Mouse (Mus musculus): ENCODE results near the gene Copa. TPM values are rescaled to one million over a fixed set of nuclear protein-coding genes. Genes with fewer than 3 reads are reported as not detected.

Copa gene
- polyA plus RNA-seq (2014; fragmentation: Nextera tagmentation; extraction: Ambion mirVana): 146 and 201 TPM in 2 replicates

- no peaks in the 10 kb centered on the region for H3K9me3 ChIP-seq (replicated peaks; ENCODE audit: control insufficient read depth, low read length)
These were observed at the start of gene Copa, which contains the start of gene Ncstn for GRCm38 (mm10) chr1:172082101-172082898. Gene Copa, plus strand, starts transcription at chr1:172082529. Gene Ncstn, minus strand, starts transcription at chr1:172082795.

GRCm38 (mm10) chr1:172046410-172046809 is 35.9 kb upstream of the Copa start:
- WGBS (ENCODE audit: insufficient replicate concordance): 66% methylated on average over 8 of the region's 8 CpGs
- Histone ChIP-seq H3K9me3 (replicated peaks; ENCODE audit: control insufficient read depth, low read length) (no peaks in the 10 kb centered on the region), H3K9ac (ENCODE audit: low read depth, low read length) (no peak overlapping the region), H3K27ac (ENCODE audit: low read depth, low read length) (no peak overlapping the region), H3K27me3 (ENCODE audit: control insufficient read depth, insufficient read depth, low read length) (peaks cover 14% of the 10 kb centered on the region), H3K4me3 (ENCODE audit: low read depth, low read length) (no peak overlapping the region), H3K4me1 (ENCODE audit: control insufficient read depth, insufficient read depth, low read length) (peaks cover 3% of the 10 kb centered on the region; the same call in 1 of the 2 replicates), H3K4me2 (no peak overlapping the region), H3K36me3 (ENCODE audit: control insufficient read depth, insufficient read depth, low read length) (no peaks in the 10 kb centered on the region)
- ATAC-seq (replicated peaks; ENCODE audit: insufficient number of reproducible peaks, low FRiP score, low TSS enrichment): no peak

More at GRCm38 (mm10) chr1:172082101-172082898, at the start of gene Copa, which contains the start of gene Ncstn:
- Histone ChIP-seq H3K36me3 (ENCODE audit: control insufficient read depth, insufficient read depth, low read length) (0 out of 2 replicates have a peak, but pooled peaks cover 7% of the 10 kb centered on the region), H3K4me3 (ENCODE audit: low read depth, low read length) (peak within 1 kb of the TSS; percentile 95), H3K27me3 (ENCODE audit: control insufficient read depth, insufficient read depth, low read length) (no peaks in the 10 kb centered on the region), H3K9ac (ENCODE audit: low read depth, low read length) (peak within 1 kb of the TSS; percentile 94), H3K4me1 (ENCODE audit: control insufficient read depth, insufficient read depth, low read length) (peaks cover 10% of the 10 kb centered on the region; the same call in 1 of the 2 replicates), H3K4me2 (peak within 1 kb of the TSS; percentile 74), H3K27ac (ENCODE audit: low read depth, low read length) (peak within 1 kb of the TSS; percentile 78)
- peak; percentile 95 for ATAC-seq (replicated peaks; ENCODE audit: insufficient number of reproducible peaks, low FRiP score, low TSS enrichment)
- under 1% methylated on average over 40 of the region's 40 CpGs for WGBS (ENCODE audit: insufficient replicate concordance)

- no peak overlapping the region for H3K27ac ChIP-seq (ENCODE audit: low read depth, low read length)
- peaks cover 3% of the 10 kb centered on the region; the same call in 1 of the 2 replicates for H3K4me1 ChIP-seq (ENCODE audit: control insufficient read depth, insufficient read depth, low read length)
- 11% methylated on average over 5 of the region's 5 CpGs for WGBS (ENCODE audit: insufficient replicate concordance)
- H3K9me3 ChIP-seq (replicated peaks; ENCODE audit: control insufficient read depth, low read length): no peaks in the 10 kb centered on the region
- peaks cover 14% of the 10 kb centered on the region for H3K27me3 ChIP-seq (ENCODE audit: control insufficient read depth, insufficient read depth, low read length)
- H3K9ac ChIP-seq (ENCODE audit: low read depth, low read length): no peak overlapping the region
- H3K36me3 ChIP-seq (ENCODE audit: control insufficient read depth, insufficient read depth, low read length): no peaks in the 10 kb centered on the region
- ATAC-seq (replicated peaks; ENCODE audit: insufficient number of reproducible peaks, low FRiP score, low TSS enrichment): no peak
- H3K4me2 ChIP-seq: no peak overlapping the region
- no peak overlapping the region for H3K4me3 ChIP-seq (ENCODE audit: low read depth, low read length)
These were observed 35.4 kb upstream of the Copa start for GRCm38 (mm10) chr1:172046938-172047337.

GRCm38 (mm10) chr1:172048241-172048734 is 34.0 kb upstream of the Copa start:
- Histone ChIP-seq H3K9ac (ENCODE audit: low read depth, low read length) (peak overlapping the region; percentile 49; the same call in 1 of the 2 replicates), H3K27ac (ENCODE audit: low read depth, low read length) (no peak overlapping the region), H3K27me3 (ENCODE audit: control insufficient read depth, insufficient read depth, low read length) (peaks cover 27% of the 10 kb centered on the region), H3K4me2 (peak overlapping the region; percentile 48), H3K4me1 (ENCODE audit: control insufficient read depth, insufficient read depth, low read length) (peaks cover 6% of the 10 kb centered on the region), H3K36me3 (ENCODE audit: control insufficient read depth, insufficient read depth, low read length) (no peaks in the 10 kb centered on the region), H3K4me3 (ENCODE audit: low read depth, low read length) (peak overlapping the region; percentile 23; the same call in 1 of the 2 replicates), H3K9me3 (replicated peaks; ENCODE audit: control insufficient read depth, low read length) (no peaks in the 10 kb centered on the region)
- ATAC-seq (replicated peaks; ENCODE audit: insufficient number of reproducible peaks, low FRiP score, low TSS enrichment): no peak
- WGBS (ENCODE audit: insufficient replicate concordance): 35% methylated on average over 6 of the region's 6 CpGs

- Histone ChIP-seq H3K4me3 (ENCODE audit: low read depth, low read length) (no peak overlapping the region), H3K9me3 (replicated peaks; ENCODE audit: control insufficient read depth, low read length) (no peaks in the 10 kb centered on the region), H3K36me3 (ENCODE audit: control insufficient read depth, insufficient read depth, low read length) (no peaks in the 10 kb centered on the region), H3K4me1 (ENCODE audit: control insufficient read depth, insufficient read depth, low read length) (peaks cover 6% of the 10 kb centered on the region), H3K9ac (ENCODE audit: low read depth, low read length) (no peak overlapping the region), H3K27ac (ENCODE audit: low read depth, low read length) (no peak overlapping the region), H3K27me3 (ENCODE audit: control insufficient read depth, insufficient read depth, low read length) (peaks cover 37% of the 10 kb centered on the region), H3K4me2 (no peak overlapping the region)
- no peak for ATAC-seq (replicated peaks; ENCODE audit: insufficient number of reproducible peaks, low FRiP score, low TSS enrichment)
- 24% methylated on average over 13 of the region's 13 CpGs for WGBS (ENCODE audit: insufficient replicate concordance)
These were observed 33.1 kb upstream of the Copa start for GRCm38 (mm10) chr1:172049131-172049782.

GRCm38 (mm10) chr1:172052766-172053279 is 29.5 kb upstream of the Copa start:
- Histone ChIP-seq H3K4me3 (ENCODE audit: low read depth, low read length) (peak overlapping the region; percentile 42; the same call in 1 of the 2 replicates), H3K4me2 (peak overlapping the region; percentile 77), H3K4me1 (ENCODE audit: control insufficient read depth, insufficient read depth, low read length) (peaks cover 6% of the 10 kb centered on the region), H3K27me3 (ENCODE audit: control insufficient read depth, insufficient read depth, low read length) (peaks cover 50% of the 10 kb centered on the region), H3K9me3 (replicated peaks; ENCODE audit: control insufficient read depth, low read length) (no peaks in the 10 kb centered on the region), H3K27ac (ENCODE audit: low read depth, low read length) (no peak overlapping the region), H3K9ac (ENCODE audit: low read depth, low read length) (no peak overlapping the region), H3K36me3 (ENCODE audit: control insufficient read depth, insufficient read depth, low read length) (no peaks in the 10 kb centered on the region)
- 12% methylated on average over 10 of the region's 10 CpGs for WGBS (ENCODE audit: insufficient replicate concordance)
- ATAC-seq (replicated peaks; ENCODE audit: insufficient number of reproducible peaks, low FRiP score, low TSS enrichment): no peak

GRCm38 (mm10) chr1:172053541-172054440 is 28.5 kb upstream of the Copa start:
- ATAC-seq (replicated peaks; ENCODE audit: insufficient number of reproducible peaks, low FRiP score, low TSS enrichment): no peak
- Histone ChIP-seq H3K9me3 (replicated peaks; ENCODE audit: control insufficient read depth, low read length) (no peaks in the 10 kb centered on the region), H3K27ac (ENCODE audit: low read depth, low read length) (no peak overlapping the region), H3K9ac (ENCODE audit: low read depth, low read length) (peak overlapping the region; percentile 4; the same call in 1 of the 2 replicates), H3K4me1 (ENCODE audit: control insufficient read depth, insufficient read depth, low read length) (peaks cover 6% of the 10 kb centered on the region), H3K27me3 (ENCODE audit: control insufficient read depth, insufficient read depth, low read length) (peaks cover 53% of the 10 kb centered on the region), H3K4me2 (peak overlapping the region; percentile 77), H3K4me3 (ENCODE audit: low read depth, low read length) (peak overlapping the region; percentile 42), H3K36me3 (ENCODE audit: control insufficient read depth, insufficient read depth, low read length) (no peaks in the 10 kb centered on the region)
- WGBS (ENCODE audit: insufficient replicate concordance): 1% methylated on average over 42 of the region's 42 CpGs
